Mouse (Mus musculus): ENCODE results near the gene Dock4.

Gene Dock4

GRCm38 (mm10) chr12:40654312-40654711 is 208.6 kb downstream of the Dock4 start:
- no peak for DNase-seq (ENCODE audit: low spot score in 2 of 2)

- no peak for DNase-seq (ENCODE audit: low spot score in 2 of 2)
Observed at GRCm38 (mm10) chr12:40655861-40656260, 210.1 kb downstream of the Dock4 start.

GRCm38 (mm10) chr12:40656438-40656837 is 210.7 kb downstream of the Dock4 start:
- DNase-seq (ENCODE audit: low spot score in 2 of 2) = no peak

GRCm38 (mm10) chr12:40657229-40657885 is 211.6 kb downstream of the Dock4 start:
- DNase-seq (ENCODE audit: low spot score in 2 of 2) = no peak

GRCm38 (mm10) chr12:40659689-40660088 is 213.9 kb downstream of the Dock4 start:
- no peak for DNase-seq (ENCODE audit: low spot score in 2 of 2)

- no peak for DNase-seq (ENCODE audit: low spot score in 2 of 2)
Observed at GRCm38 (mm10) chr12:40669460-40669859, 223.7 kb downstream of the Dock4 start.

GRCm38 (mm10) chr12:40670766-40671165 is 225.0 kb downstream of the Dock4 start:
- DNase-seq (ENCODE audit: low spot score in 2 of 2) = no peak

GRCm38 (mm10) chr12:40679713-40680112 is 234.0 kb downstream of the Dock4 start:
- DNase-seq (ENCODE audit: low spot score in 2 of 2) = no peak

GRCm38 (mm10) chr12:40680551-40680950 is 234.8 kb downstream of the Dock4 start:
- DNase-seq (ENCODE audit: low spot score in 2 of 2) = peak; percentile 7 to 29

- DNase-seq (ENCODE audit: low spot score in 2 of 2) = no peak
Observed at GRCm38 (mm10) chr12:40691444-40691843, 245.7 kb downstream of the Dock4 start.

GRCm38 (mm10) chr12:40694082-40694721 is 248.4 kb downstream of the Dock4 start:
- no peak for DNase-seq (ENCODE audit: low spot score in 2 of 2)

GRCm38 (mm10) chr12:40698330-40698729 is 252.6 kb downstream of the Dock4 start:
- no peak for DNase-seq (ENCODE audit: low spot score in 2 of 2)

GRCm38 (mm10) chr12:40702233-40702792 is 256.6 kb downstream of the Dock4 start:
- DNase-seq (ENCODE audit: low spot score in 2 of 2) = no peak

GRCm38 (mm10) chr12:40704296-40704695 is 258.5 kb downstream of the Dock4 start:
- DNase-seq (ENCODE audit: low spot score in 2 of 2) = no peak

- DNase-seq (ENCODE audit: low spot score in 2 of 2) = no peak
Observed at GRCm38 (mm10) chr12:40707108-40707507, 261.4 kb downstream of the Dock4 start.

GRCm38 (mm10) chr12:40709094-40709493 is 263.3 kb downstream of the Dock4 start:
- no peak for DNase-seq (ENCODE audit: low spot score in 2 of 2)

- DNase-seq (ENCODE audit: low spot score in 2 of 2) = no peak
Observed at GRCm38 (mm10) chr12:40712235-40712634, 266.5 kb downstream of the Dock4 start.

GRCm38 (mm10) chr12:40714288-40714687 is 268.5 kb downstream of the Dock4 start:
- DNase-seq (ENCODE audit: low spot score in 2 of 2) = no peak

- DNase-seq (ENCODE audit: low spot score in 2 of 2) = no peak
Observed at GRCm38 (mm10) chr12:40715174-40715573, 269.4 kb downstream of the Dock4 start.

GRCm38 (mm10) chr12:40728373-40728772 is 282.6 kb downstream of the Dock4 start:
- no peak for DNase-seq (ENCODE audit: low spot score in 2 of 2)

GRCm38 (mm10) chr12:40730756-40731155 is 285.0 kb downstream of the Dock4 start:
- no peak for DNase-seq (ENCODE audit: low spot score in 2 of 2)

- no peak for DNase-seq (ENCODE audit: low spot score in 2 of 2)
Observed at GRCm38 (mm10) chr12:40745501-40745900, 299.7 kb downstream of the Dock4 start.

GRCm38 (mm10) chr12:40746081-40746480 is 300.3 kb downstream of the Dock4 start:
- no peak for DNase-seq (ENCODE audit: low spot score in 2 of 2)
